Mouse (Mus musculus) cerebellum, adult 11 months (tissue): ENCODE measurements around the gene Mpv17l2.

Source experiments
- DNase-seq: peaks from one replicate; pipeline ENCODE4 v3.0.0; 2022

The Mpv17l2 gene

DNA sequence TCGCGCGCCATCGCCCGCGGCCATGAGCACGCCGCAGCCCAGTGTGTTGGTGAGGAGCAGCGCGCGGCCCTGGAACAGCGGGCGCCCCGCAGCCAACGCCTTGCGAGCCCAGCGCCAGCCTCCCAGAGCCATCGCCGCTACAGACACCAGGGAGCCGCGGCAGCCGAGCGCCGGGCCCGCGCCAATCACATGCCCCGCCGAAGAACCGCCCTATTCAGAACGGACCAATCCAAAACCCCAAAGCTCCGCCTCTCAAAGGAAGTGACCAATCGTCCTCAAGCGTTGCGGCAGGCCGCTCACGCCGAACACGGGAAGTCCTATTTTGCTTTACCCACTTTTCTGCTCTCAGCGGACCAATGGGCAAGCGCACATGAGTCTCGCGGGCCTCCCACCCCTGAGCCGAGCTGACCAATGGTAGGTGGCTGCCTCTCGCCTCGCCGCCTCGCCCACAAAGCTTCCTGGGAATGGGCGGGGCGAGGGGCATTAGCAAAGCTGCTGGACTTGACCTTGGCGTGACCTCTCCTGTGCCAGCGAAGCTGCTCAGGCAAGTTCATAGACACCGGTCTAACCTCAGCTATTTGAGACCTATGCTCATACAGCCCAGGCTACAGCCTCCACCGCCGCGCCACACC is at the start of gene Mpv17l2:
Gene Mpv17l2, minus strand, starts transcription at position 172 of the 632 bp plus-strand sequence.
- peak; percentile 95 for DNase-seq

DNA sequence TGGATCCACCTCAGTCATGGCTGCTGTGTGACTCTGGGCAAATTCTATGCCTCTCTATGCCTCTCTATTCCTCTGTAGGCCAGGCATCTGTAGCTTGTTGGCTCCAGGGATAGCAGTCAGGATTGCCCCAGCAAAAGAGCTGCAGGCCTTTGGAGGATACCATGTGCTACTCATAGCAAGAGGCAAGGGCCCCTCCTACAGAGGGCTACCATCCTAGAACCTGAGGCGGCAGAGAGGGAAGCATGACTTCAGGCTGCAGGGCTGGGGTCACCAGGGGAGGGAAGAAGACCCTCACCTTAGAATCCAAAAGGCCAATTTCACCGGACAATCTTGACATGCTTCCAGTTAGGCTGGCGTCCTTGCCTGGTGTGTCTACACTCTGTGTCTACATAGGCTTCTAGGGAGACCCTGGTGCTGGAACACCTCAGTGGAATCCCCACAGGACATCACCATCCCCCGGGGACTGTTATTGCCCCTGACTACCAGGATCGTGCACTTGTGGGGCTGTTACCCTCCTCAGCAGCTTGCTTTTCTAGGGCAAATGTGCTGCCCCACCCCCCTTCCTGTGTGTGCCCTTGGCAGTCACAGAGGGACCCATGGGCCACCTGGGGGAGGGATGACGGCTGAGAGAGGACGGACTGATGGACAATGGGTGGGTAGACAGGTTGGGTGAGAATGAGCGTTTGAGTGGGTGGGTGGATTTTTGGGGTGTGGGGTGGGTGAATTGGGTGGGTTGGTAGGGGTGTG is 48.4 kb upstream of the Mpv17l2 start:
- no peak for DNase-seq

DNA sequence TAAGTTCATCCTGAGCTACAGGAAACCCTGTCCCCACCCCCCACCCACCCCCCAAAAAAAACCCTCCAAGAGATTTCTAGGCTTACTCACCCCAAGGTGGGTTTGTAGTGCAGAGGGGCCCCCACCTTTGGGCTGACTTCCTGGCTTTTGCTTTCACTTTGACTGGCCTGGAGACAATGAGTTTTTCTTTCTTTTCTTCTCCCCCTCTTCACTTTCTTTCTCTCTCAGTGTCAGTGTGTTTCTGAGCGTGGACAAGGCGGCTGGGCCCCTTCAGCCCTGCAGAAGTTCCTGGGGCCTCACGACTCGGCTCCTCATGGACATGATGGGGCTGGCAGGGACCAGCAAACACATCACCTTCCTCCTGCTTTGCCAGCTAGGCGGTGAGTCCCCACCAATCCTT is 47.5 kb upstream of the Mpv17l2 start, which contains the start of gene Il12rb1:
Gene Il12rb1, plus strand, starts transcription at position 211 of the 400 bp plus-strand sequence.
- DNase-seq, result no peak

- no peak for DNase-seq
Measured at GRCm38 (mm10) chr8:70807304-70807703, 46.6 kb upstream of the Mpv17l2 start.

- no peak for DNase-seq
Measured at GRCm38 (mm10) chr8:70806541-70806940, 45.8 kb upstream of the Mpv17l2 start.

DNA sequence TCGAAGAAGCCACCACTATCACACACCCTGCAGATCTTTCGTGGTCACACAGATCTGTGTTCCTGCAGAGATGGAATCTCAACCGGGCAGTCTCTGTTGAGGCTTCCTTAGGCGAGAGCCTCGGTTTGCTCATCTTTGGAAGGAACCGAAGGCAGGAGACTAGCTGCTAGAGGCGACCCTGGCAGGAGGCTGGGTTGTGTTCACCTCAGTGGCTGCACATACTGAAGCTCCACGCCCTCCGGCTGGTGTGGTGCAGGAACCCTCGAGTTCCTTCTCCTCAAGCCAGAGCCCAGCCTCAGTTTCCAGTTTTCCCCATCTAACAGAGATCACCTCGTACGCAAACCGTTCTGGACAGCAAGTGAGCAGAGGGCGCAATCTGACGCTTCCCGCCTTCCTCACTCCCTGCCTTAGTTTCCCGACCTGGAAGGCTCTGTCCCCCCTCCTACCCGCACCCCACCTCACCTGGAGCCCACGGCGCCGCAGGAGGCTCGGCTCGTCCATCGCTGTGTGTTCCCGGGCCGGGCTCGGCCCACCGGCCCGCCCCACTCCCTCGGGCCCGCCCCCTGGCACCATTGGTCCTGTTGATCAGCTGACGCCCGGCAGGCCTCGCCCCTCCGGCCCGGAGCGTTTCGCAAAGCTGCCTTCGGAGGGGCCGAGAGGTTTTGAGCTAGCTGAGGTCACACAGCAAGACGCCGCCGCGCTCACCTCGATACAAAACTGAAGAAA is 43.9 kb upstream of the Mpv17l2 start, which contains the start of gene Mast3:
Gene Mast3, minus strand, starts transcription at position 574 of the 726 bp plus-strand sequence.
- no peak for DNase-seq

GRCm38 (mm10) chr8:70803761-70804480 is 43.2 kb upstream of the Mpv17l2 start:
- DNase-seq, result no peak

GRCm38 (mm10) chr8:70802786-70803510 is 42.2 kb upstream of the Mpv17l2 start:
- DNase-seq, result no peak

GRCm38 (mm10) chr8:70801830-70802229 is 41.1 kb upstream of the Mpv17l2 start:
- no peak for DNase-seq

- no peak for DNase-seq
Measured at GRCm38 (mm10) chr8:70801156-70801555, 40.4 kb upstream of the Mpv17l2 start.

GRCm38 (mm10) chr8:70800648-70801047 is 39.9 kb upstream of the Mpv17l2 start:
- DNase-seq, result no peak

DNA sequence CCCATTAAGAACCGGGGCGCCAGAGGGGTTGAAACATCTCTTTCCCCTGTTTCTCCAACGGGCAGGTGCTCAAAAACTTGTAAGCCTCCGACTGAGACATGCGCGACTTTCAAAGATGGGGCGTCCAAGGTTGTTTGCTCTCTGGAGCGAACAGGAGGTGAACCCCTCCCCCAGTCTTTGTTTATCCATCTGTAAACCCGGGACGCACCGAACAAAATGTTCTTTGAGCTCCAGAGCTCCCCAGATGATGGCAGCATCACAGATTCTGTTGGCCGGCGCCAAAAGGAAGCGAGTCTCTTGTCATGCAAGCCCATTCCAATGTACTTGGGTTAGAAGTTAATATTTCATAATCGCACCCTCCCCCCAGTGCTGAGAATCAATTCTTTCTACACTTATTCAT is 37.5 kb upstream of the Mpv17l2 start:
- peak; percentile 24 for DNase-seq

DNA sequence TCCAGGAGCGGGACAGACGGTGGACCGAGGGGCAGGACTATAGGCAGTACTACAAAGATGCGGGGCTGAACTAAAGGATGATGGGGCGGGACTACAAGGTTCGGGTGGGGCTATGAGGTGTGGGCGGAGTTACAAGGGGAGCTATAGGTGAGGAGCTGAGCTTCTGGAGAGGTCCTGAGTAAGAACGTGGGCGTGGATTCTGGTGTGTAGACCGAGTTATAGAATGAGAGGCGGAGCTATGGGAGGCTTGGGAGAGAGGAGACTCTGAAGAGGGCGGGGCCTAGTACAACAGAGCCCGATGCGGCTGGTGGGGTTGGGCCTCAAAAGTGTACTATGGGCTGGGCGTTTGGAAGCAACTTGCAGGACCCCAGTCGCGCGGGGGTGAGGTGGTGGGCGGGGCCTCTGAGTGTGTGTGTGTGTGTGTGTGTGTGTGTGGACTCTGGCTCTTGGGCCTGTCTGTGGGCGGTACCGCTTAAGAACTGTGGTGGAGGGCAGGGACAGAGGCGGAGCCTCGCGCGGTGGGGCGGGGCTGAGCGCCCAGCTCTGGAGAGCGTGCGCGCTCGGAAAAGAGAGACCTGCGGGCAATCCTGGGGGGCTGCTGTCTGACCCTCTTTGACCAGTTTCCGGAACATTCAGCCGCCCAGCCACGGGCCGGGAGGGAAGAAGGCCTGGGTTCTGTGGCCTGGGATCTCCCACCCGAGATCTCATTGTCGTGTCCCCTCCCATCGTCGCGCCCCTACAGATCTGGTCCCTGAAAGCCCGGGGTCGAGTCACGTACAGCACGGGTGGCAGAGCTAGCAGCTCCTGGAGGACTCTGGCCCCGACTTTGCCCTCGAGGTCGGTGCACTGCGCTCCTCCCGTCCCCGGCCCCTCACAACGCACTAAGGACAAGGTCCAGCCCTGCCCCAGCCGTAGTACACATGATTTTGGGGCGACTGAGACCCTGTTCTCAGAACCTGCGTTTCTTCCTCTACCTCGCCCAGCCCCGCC is 36.6 kb upstream of the Mpv17l2 start:
- peak; percentile 78 for DNase-seq

DNA sequence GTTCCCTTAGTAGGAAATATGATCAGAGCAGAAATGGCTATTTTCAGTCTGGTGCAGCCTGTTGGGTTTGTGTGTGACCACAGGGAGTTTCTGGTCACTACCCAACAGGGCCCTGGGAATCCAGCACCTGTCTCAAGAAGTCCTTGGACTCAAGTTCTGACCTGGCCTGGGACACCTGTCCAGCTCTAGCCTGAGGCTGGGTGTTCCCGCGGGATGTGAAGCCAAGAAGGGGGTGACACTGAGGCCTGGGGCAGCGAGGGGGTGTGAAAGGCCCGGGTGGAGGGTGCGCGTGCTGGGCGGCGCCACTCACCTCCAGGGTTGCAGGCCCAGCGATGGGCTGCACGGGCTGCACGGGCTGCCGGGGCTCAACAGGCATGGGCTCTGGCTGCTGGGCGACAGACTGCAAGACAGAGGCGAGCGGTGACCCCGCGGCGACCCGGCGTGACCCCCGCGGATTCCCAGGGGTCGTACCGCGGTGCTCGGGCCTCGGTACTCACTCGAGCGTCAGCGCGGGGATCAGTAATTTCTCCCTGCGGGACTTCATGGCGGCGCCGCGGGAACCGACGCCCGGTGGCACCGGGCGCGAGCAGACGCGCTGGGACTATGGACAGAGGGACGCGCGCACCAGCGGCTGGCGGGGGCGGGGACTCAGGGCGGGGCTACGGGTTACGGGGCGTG is 35.8 kb upstream of the Mpv17l2 start:
- DNase-seq, result no peak

DNA sequence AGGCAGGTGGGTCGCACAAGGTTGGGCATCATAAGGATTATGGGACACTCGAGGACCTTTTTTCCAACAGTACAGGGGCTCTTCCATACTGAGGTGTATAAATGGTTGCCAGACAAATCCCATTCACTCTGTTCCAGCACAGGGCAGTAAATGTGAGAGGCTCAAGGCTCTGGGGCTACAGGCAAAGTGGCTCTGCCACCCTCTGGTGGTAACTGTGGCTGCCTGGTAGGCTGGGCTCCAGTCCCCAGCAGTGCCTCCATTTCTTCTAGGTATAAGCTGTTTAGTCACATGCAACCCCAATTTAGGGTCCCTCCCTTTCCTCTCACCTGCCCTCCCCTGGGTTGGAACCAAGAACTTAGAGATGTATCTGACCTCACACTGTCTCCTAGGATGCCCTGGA is 34.6 kb upstream of the Mpv17l2 start:
- peak; percentile 21 for DNase-seq

GRCm38 (mm10) chr8:70794215-70794614 is 33.5 kb upstream of the Mpv17l2 start:
- DNase-seq, result peak; percentile 20

- peak; percentile 73 for DNase-seq
Measured at GRCm38 (mm10) chr8:70792700-70793099, 32.0 kb upstream of the Mpv17l2 start.

DNA sequence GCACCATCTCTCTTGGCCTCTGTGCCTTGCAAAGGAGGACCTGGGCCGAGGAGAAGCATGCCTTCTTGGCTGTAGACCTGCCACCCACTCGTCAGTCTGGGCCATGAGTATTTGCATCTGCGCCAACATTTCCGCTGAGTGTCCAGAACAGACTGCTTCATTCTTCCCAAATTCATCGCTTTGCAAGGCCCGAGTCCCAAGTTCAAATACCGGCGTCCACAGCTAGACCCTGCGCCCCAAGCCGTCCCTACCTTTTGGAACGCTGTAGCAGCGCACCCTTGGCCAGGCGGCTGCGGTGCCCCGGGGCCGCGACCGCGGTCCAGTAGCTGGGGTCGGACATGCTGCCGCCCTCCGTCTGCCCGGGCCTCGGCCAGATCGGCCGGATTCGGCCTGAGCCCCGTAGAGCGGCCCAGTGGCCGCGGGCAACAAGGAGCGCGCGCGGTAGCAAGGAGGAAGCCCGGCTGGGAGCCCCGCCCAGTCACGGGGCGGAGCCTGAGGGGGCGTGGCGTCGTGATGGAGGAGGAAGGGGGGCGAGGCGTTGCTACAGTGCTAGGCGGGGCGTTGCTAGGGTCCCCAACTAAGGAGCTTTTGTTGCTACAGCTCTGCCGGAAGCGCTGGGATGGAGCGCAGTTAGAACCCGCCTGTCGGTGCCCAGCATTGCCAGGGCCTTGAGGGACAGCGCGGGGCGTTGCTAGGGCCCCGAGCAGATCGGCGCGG is 31.4 kb upstream of the Mpv17l2 start:
- peak; percentile 89 for DNase-seq

DNA sequence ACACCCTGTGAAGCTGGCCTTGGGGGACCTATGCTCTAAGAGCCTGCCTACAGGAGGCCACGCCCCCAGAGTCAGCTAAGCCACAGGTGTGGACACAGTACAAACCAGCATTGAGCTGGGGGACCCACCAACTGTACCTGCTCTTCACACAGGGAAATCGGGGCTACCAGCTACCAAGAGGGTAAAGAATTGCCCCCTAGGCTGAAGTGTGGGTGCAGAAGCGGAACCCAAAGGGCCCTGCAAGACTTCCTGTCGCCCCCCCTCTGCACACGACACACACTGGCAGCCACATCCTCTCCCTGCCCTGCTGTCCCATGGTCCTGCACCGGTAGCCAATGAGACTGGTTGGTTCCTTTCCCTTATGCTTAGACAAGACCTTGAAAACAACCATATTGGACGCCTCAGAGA is 30.6 kb upstream of the Mpv17l2 start:
- no peak for DNase-seq

DNA sequence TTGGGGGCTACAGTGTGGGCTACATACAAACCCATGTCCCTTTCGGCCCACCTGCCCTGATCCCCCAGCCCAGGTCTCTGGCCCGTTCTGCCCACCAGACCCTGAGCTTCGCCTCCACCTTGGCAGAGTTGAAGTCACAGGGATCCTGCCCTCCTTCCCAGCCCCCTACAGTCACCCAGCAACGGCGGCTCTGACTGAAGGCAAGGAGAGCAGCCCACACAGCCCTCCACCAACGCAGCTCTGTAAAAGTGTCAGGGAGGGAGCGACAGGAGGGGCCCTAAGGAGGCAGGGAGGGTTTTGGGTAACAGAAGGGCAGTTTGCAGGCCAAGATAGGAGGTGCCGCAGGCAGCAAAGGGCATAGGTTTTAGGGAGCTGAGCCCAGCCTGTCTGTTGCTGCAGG is 30.1 kb upstream of the Mpv17l2 start:
- DNase-seq, result peak; percentile 29
